Mouse (Mus musculus) erythroblast, embryonic 14.5 days (primary cell): Measurements from ENCODE around the gene Rab3a.

ENCODE experiments used
- GATA1 ChIP-seq: IDR thresholded peaks from 2 replicates; pipeline ENCODE4 v1.6.1; 2012; ENCODE audit warnings: low read length, inconsistent platforms, mixed read lengths
- TAL1 ChIP-seq: IDR thresholded peaks from 3 replicates; pipeline ENCODE4 v1.6.1; 2012; ENCODE audit warnings: low read length, inconsistent platforms, mixed read lengths

- TF ChIP-seq TAL1: no peak
- no peak for TF ChIP-seq GATA1
Observed at GRCm38 (mm10) chr8:70741661-70742060, 12.8 kb upstream of the Rab3a start.
